Mouse (Mus musculus) layer of hippocampus, adult 9-11 months (tissue): ENCODE data around the gene Ovol2.
"Not testable (repeated sequence)": the region's sequence is repeated elsewhere in the genome, so short reads cannot be mapped to it uniquely, and the experiment has no call there.

Source experiments
- DNase-seq: peaks from one replicate; pipeline ENCODE4 v3.0.0; 2022

The Ovol2 gene

DNA sequence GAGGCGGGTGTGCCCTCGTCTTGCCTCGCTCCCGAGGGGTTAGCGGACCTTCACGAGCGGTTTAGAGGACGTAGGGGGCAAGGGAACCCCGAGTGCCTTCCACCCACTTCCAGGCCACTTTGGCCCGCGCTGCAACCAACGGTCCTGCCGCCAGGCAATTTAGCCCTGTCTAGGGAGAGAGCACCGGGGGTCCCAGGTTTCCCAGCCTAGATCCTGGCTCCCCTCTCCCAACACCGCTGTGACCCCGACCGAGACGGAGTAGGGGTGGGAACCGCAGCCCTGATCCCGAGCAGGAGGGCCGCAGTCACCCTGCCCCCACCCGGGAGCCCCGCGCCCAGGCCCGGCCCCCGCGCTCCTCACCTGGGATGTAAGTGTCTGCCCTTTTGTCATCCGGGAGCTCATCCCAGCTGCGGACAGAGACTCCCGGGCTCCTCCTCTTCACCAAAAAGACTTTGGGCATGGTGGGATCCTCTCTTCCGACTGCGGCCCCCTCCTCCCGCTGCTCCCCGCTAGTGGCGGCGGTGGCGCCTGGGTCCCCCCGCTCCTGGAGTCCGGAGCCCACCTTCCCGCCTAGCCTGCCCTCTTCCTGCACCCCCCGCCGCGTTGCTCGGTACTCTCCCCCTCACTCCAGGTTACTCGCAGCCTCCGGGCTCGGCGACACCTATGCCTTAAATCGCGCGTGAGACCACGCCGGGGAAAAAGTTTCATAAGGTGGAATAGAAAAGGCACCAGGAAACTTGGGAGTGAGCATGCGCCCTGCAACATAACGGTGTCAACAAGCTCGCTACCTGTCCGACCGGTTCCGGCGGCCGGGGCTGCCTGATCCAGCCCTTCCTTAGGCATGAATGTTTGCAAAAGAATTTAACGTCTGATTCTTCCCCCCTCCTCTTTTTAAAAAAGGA lies at the start of gene Ovol2:
Ovol2 (minus strand) TSS at position 746 of the 902 bp plus-strand sequence.
- no peak for DNase-seq

DNA sequence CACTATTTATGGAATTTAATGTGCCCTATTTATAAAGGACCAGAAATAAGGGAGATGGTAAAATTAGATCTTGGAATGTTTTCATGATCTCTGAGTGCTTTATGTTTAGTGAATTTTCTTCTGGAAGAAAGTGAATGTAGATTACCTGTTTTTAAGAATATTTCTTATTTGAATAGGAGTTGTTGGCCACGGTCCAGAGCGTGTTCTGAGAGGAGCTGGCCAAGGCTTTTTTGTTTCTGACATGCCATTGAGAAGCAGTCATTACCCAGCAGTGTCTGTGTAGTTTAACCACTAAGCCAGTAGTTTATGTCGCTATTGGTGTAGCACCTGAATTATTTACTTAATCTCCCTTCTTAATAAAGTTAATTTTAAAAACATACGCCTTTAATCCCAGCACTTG lies 49.8 kb upstream of the Ovol2 start:
- no peak for DNase-seq

- no peak for DNase-seq
Observed at GRCm38 (mm10) chr2:144381293-144381692, 49.3 kb upstream of the Ovol2 start.

DNA sequence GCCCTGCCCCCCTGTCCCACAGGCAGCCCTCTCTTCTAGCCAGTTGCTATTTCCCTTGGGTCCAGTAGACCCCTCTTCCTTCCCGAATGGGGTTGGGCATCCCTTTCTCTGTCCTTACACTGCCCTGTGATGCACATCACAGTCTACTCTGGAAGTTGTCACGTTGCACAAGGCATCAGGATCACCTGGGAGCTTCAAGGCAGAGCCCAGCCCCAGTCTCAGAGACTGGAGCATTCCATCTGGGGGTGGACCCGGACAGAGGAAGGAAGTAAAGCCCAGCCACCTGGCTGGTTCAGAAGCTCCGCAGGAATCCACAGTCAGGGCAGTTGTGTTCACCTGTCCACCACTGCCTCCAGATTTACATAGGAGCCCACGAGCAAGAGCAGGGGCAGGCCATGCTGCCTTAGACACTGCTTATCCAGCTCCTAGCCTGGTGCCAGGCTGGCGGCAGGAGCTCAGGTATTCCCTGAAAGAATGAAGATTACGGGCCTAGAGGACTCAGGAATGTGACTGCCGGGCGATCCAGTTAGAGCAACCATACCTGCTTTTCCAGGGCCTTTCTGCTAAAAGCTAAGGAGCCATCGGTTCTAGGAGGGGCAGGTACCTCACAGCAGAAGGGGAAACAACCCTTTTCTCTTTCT lies 43.2 kb upstream of the Ovol2 start:
- no peak for DNase-seq

- DNase-seq, result peak; percentile 61
Observed at GRCm38 (mm10) chr2:144373063-144373462, 41.1 kb upstream of the Ovol2 start.

GRCm38 (mm10) chr2:144371566-144371965 lies 39.6 kb upstream of the Ovol2 start:
- no peak for DNase-seq

DNA sequence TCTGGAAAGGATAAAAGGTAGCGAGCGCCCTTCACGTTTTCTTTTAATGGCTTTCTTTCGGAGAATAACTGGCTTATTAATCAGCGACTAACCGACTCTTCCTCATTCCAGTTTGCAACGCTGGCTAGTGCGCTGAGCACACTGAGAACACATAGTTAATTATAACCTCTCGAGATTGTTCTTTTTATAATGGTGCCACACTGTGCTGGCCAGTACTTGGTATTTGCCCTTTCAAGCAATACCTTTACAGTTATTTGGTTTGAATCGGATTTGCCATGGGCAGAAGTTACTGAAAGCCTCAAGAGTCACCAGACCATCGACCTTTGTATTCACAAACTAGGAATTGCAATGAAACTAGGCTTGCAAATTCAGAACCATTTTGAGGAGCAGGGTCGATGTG lies 37.6 kb upstream of the Ovol2 start:
- no peak for DNase-seq

DNA sequence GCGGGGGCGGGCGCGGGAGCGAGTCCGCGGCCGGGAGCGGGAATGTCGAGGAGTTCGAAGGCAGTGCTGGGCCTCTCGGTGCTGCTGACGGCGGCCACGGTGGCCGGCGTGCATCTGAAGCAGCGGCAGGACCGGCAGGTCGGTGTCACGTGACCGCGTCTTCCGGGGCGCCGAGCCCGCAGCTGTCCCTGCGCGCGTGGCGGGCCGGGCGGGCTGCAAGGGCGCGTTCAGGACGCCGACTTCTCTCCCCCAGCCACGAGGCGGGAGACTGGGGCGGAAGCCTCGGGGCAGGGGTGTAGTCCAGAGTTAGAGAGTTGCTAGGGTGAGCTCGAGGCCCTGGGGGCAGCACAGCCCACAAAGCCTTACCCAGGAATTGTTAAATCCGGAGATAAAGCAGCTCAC lies 37.1 kb upstream of the Ovol2 start:
- no peak for DNase-seq

GRCm38 (mm10) chr2:144368400-144369019 lies 36.6 kb upstream of the Ovol2 start, which contains the start of the genes Kat14 and Pet117:
Kat14 (plus strand) TSS chr2:144368983.
Pet117 (plus strand) TSS chr2:144368996.
- DNase-seq, result peak; percentile 94

DNA sequence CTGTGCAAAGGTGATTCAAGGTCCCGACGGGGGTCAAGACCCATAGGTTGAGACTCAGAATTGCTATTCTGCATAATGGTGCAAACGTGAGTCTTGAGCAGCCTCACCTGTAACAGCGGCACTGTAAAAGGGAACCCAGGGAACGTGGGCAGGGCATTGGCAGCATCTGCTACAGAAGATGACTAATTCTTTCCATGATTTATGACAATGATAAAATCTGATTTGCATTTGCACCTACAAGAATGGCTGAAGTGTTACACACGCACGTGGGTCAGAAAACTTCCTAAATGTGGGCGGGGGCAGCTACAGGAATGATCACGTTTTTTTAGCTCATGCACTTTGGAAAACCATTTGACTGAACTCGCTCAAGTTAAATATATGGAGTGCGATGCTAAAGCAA lies 20.9 kb upstream of the Ovol2 start:
- DNase-seq, result no peak

DNA sequence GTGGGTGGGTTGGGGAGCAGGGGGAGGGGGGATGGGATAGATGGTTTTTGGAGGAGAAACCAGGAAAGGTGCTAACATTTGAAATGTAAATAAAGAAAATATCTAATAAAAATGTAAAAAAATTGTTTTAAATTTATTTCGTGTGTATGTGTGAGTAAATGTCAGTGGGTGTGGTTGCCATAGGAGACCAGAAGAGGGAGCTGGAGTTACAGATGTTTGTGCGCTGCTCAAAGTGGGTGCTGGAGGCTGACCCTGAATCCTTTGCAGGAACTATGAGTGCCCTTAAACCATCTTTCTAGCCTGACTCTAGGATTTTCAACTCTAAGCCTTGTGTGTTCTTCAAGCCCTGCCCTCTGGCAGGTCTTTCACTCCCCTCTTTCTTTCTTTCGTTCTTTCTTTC lies 16.6 kb upstream of the Ovol2 start:
- no peak for DNase-seq

DNA sequence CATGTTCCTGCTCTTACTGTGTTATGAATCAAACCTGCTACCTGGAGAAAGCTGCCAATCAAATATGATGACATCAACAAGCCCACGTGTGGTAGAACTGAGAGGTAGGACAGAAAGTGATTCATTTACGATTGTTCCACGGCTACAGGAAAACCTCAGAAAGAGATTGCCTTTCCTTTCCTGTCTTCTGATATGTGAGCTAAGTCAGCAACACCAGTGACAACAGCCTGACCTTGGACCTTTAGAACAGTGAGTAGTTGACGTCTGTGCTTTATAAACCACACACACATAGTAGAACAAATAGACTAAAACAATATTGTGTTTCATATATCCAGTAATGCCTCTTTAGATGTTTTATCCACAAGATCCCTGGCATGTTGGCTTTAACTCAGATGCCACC lies 11.2 kb upstream of the Ovol2 start:
- no peak for DNase-seq

DNA sequence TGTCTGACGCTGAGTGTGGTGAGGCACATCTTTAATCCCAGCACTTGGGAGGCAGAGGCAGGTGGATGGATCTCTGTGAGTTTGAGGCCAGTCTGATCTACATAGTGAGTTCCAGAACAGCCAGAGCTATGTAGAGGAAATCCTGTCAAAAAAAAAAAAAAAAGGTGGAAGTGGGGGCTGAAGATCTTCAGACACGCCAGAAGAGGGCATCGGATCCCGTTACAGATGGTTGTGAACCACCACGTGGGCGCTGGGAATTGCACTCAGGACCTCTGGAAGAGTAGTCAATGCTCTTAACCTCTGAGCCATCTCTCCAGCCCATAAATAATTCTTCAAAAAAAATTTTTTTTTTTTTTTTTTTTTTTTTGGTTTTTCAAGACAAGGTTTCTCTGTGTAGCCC lies 6.2 kb upstream of the Ovol2 start:
- not testable (repeated sequence) for DNase-seq

DNA sequence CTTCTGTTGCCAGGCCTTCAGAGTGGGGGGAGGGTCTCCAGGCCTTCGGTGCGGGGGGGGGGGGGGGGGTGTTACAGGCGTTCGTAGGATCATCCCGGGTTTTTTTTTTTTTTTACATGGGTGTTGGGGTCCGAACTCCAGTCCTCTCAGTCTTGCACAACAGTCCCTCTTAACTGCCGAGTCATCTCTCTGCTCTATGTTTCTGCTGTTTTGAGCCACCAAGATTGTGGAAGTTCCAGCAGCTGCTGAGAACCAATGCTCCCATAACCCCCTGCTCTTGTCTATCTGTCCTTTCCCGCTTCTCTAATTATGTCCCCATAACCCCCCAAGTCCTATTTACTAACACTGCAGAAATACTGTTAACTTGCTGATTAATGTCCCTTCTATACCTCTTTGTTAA lies 5.8 kb upstream of the Ovol2 start:
- DNase-seq, result no peak

DNA sequence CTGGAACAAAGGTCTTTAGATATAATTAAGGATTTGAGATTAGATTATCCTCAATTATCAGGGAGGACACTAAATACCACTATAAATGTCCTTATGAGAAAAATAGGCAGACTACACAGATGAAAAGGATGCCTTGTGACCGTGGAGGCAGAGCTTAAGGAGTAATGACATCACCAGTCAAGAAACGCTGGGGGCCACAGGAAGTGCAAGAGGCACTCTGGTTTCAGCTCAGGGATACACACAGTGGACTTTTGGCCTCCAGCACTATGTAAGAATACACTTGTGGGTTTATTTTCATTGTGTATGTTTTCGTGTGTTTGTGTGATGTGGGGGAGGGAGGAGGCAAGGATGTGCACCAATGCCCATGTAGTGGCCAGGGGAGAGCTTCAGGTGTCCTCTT lies 5.3 kb upstream of the Ovol2 start:
- DNase-seq, result no peak

DNA sequence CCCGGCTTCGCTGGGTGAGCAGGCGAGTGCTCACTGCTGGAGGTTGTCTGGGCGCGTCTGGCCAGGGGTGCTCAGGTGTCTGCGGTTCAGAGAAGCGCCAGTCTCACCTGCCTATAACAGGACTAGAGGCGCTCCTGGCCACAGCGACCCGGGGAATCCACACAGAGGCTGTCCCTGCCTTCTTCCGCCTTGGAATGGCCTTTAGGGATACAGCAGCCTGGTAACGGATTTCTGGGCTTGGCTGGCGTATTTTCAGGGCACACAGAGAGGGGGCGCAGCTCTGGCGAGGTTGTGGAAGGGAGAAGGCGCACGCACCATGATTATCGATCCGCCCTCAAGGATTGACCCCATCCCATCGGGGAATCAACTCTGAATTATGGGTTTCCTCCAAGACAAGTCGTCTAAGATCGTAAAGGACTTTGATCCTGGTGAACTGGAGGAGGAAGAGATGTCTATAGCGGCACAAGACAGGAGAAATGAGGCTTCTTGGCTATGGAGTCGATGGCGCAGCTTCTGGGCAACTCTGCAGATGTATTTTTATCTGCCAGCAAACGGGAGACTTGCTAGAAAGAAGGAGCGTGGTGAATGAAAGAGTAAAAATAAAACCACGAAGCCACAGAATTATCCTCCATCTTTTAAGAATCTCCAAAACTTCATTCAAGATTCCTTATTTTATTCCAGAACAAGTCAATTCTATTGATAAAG lies 1.3 kb upstream of the Ovol2 start:
- no peak for DNase-seq

DNA sequence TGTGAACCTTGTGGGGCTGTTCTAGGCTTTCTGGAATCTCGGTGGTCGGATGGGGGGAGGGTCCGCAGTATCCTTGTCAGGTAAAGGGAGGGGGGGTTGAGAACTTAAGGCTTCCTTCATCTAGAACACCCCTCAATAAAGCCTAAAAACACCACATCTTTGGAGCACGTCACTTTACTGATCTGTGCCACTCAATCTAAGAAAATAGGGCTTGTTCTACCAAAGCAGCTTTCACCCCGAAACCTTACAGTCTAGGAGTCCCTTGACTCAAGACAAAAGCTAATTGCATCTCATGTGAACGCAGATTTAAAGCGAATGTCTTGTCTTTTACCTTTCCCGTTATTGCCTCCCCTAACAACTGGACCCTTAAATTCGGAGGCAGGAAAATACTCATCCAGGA lies 540 bp upstream of the Ovol2 start:
- no peak for DNase-seq

DNA sequence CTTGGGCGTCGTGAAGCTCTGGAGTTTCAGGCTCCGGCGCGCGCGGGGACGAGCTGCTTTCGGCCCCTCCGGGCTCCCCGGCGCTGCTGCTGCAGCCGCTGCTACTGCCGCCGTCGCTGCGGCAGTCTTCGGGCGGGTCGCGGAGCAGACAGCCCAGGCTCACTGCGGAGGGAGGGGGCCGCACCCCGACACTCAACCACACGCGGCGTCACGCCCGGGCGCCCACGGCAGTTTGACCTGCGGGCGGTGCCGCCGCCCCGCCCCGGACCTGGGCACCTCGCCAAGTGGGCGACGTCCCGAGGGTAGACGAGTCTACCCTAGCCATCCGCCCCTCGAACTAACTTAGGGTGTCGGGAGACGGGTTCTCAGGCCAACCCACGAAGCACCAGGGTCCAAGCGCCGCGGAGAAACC lies 980 bp downstream of the Ovol2 start:
- DNase-seq, result no peak

- no peak for DNase-seq
Observed at GRCm38 (mm10) chr2:144330352-144330959, 1.5 kb downstream of the Ovol2 start.

DNA sequence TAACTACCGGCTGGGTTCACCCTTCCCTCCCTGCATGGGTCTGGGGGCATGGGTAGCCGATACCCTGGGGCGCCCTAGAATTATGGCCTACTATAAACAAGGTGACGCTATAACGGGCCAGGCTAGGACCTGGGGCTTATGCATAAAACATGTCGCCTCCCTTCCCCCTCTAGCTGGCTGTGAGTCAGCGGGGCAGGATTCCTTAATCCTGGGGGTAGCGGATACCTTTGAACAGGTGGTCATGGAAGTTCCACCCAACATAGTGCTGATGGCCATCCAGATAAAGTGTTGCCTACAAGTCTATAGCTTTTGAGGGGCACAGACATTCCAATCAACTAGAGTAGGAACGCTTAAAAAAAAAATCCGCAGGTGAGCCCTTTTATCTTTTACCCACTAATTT lies 2.0 kb downstream of the Ovol2 start:
- no peak for DNase-seq

DNA sequence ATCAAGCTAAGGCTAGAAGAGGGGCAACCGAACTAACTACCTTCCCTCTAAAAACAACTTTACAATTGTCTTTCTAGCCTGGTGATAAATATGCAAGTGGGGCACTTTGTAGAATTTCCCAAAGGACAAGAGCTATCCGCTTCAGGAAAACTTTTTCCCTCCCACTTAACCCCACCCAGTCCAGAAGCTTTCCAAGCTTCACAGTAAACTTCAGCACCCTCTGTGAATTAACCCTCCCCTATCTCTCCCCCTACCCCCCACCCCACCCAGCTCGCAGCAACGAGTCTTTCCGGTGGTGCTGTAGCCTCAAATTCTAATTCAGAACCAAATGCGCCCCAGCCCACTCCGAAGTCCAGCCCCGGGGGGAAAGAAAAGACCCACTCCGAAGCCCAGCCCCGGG lies 2.5 kb downstream of the Ovol2 start:
- no peak for DNase-seq

GRCm38 (mm10) chr2:144324218-144324617 lies 7.7 kb downstream of the Ovol2 start:
- no peak for DNase-seq

- DNase-seq, result no peak
Observed at GRCm38 (mm10) chr2:144311372-144311771, 20.6 kb downstream of the Ovol2 start.
